Mouse (Mus musculus) MEL (cell line): ENCODE measurements around the gene Arhgap28. TPM values are rescaled to one million over a fixed set of nuclear protein-coding genes. Genes with fewer than 3 reads are reported as not detected.

Experiments
- DNase-seq: peaks from one replicate; pipeline ENCODE4 v3.0.0; 2011; ENCODE audit warnings: low read depth, low spot score
- H3K27ac ChIP-seq: 2 replicates; pipeline ENCODE4 v1.5.1; 2012; ENCODE audit warnings: low read depth, mild to moderate bottlenecking, control low read depth, low read length, moderate library complexity; ENCODE audit not compliant: control insufficient read depth
- H3K27me3 ChIP-seq, 2 experiments: fragments of 150-350 bp in 1 of 2; sonication (generic) in 1 of 2; 2 replicates each; pipeline ENCODE4 v1.6.1; 2012; ENCODE audit warnings: low read length in 2 of 2, mild to moderate bottlenecking in 2 of 2, improper control_type of control experiment in 1 of 2, moderate library complexity in 1 of 2; ENCODE audit not compliant: insufficient read depth in 2 of 2, control insufficient read depth in 1 of 2
- H3K36me3 ChIP-seq, 2 experiments: 2 replicates each; pipeline ENCODE4 v1.6.1; 2012 to 2014; ENCODE audit warnings: low read length in 2 of 2, improper control_type of control experiment in 1 of 2, inconsistent platforms in 1 of 2, mild to moderate bottlenecking in 1 of 2; ENCODE audit not compliant: insufficient read depth in 2 of 2, control insufficient read depth in 1 of 2
- H3K4me1 ChIP-seq, 2 experiments: fragments of 150-350 bp in 1 of 2; sonication (generic) in 1 of 2; 2 replicates each; pipeline ENCODE4 v1.6.1; 2012; ENCODE audit warnings: low read length in 2 of 2, improper control_type of control experiment in 1 of 2, mild to moderate bottlenecking in 1 of 2; ENCODE audit not compliant: insufficient read depth in 2 of 2, control insufficient read depth in 1 of 2
- H3K4me3 ChIP-seq, 2 experiments: fragments of 150-350 bp in 1 of 2; sonication (generic) in 1 of 2; 2 replicates each; pipeline ENCODE4 v1.5.1; 2012; ENCODE audit warnings: low read depth in 2 of 2, low read length in 2 of 2, mild to moderate bottlenecking in 2 of 2, moderate library complexity in 2 of 2, control low read depth in 1 of 2, improper control_type of control experiment in 1 of 2; ENCODE audit not compliant: control insufficient read depth in 1 of 2, insufficient read depth in 1 of 2
- H3K79me2 ChIP-seq: 2 replicates; pipeline ENCODE4 v1.6.1; 2012; ENCODE audit warnings: mild to moderate bottlenecking, low read length, moderate library complexity; ENCODE audit not compliant: control insufficient read depth, poor library complexity, insufficient read depth
- H3K9ac ChIP-seq: 2 replicates; pipeline ENCODE4 v1.6.1; 2012; ENCODE audit warnings: low read depth, mild to moderate bottlenecking, control low read depth, low read length, moderate library complexity; ENCODE audit not compliant: control insufficient read depth, poor library complexity, severe bottlenecking
- H3K9me3 ChIP-seq: fragments of 150-350 bp; sonication (generic); replicated peaks from 2 replicates; pipeline ENCODE4 v1.6.1; 2012; ENCODE audit warnings: mild to moderate bottlenecking, low read length, improper control_type of control experiment, moderate library complexity; ENCODE audit not compliant: insufficient read depth
- CHD1 ChIP-seq: IDR thresholded peaks from 2 replicates; pipeline ENCODE4 v1.6.1; 2012; ENCODE audit warnings: low read depth, mild to moderate bottlenecking, inconsistent platforms, low read length, improper control_type of control experiment
- ELF1 ChIP-seq: IDR thresholded peaks from 2 replicates; pipeline ENCODE4 v1.6.1; 2014; ENCODE audit warnings: low read depth, mild to moderate bottlenecking, inconsistent platforms, low read length, improper control_type of control experiment, moderate library complexity
- EP300 ChIP-seq, 2 experiments: IDR thresholded peaks; 2 replicates each; pipeline ENCODE4 v1.6.1; 2011; ENCODE audit warnings: improper control_type of control experiment in 2 of 2, low read length in 2 of 2, low read depth in 1 of 2, mild to moderate bottlenecking in 1 of 2
- GATA1 ChIP-seq: IDR thresholded peaks from 2 replicates; pipeline ENCODE4 v1.6.1; 2011; ENCODE audit warnings: low read depth, low read length, improper control_type of control experiment
- HCFC1 ChIP-seq: IDR thresholded peaks from 2 replicates; pipeline ENCODE4 v1.6.1; 2012; ENCODE audit warnings: low read depth, mild to moderate bottlenecking, inconsistent platforms, low read length, improper control_type of control experiment, moderate library complexity
- KAT2A ChIP-seq: conservative IDR thresholded peaks from 2 replicates; pipeline ENCODE4 v1.6.1; 2012; ENCODE audit warnings: low read depth, low read length, improper control_type of control experiment, inconsistent platforms
- MAX ChIP-seq: IDR thresholded peaks from 2 replicates; pipeline ENCODE4 v1.6.1; 2011; ENCODE audit warnings: low read length, improper control_type of control experiment
- MXI1 ChIP-seq: IDR thresholded peaks from 2 replicates; pipeline ENCODE4 v1.6.1; 2011; ENCODE audit warnings: mild to moderate bottlenecking, low read depth, low read length, improper control_type of control experiment
- MYB ChIP-seq: IDR thresholded peaks from 2 replicates; pipeline ENCODE4 v1.6.1; 2011; ENCODE audit warnings: mild to moderate bottlenecking, low read depth, low read length, improper control_type of control experiment
- MYC ChIP-seq: IDR thresholded peaks from 2 replicates; pipeline ENCODE4 v1.6.1; 2011; ENCODE audit warnings: low read depth, mild to moderate bottlenecking, low read length, improper control_type of control experiment, moderate library complexity
- NELFE ChIP-seq: IDR thresholded peaks from 2 replicates; pipeline ENCODE4 v1.6.1; 2011; ENCODE audit warnings: low read depth, low read length, improper control_type of control experiment
- POLR2A ChIP-seq, 2 experiments: IDR thresholded peaks; 2 replicates each; pipeline ENCODE4 v1.6.1; 2011 to 2012; ENCODE audit warnings: low read length in 2 of 2, mild to moderate bottlenecking in 2 of 2, control low read depth in 1 of 2, improper control_type of control experiment in 1 of 2, low read depth in 1 of 2, moderate library complexity in 1 of 2; ENCODE audit not compliant: control insufficient read depth in 1 of 2, insufficient read depth in 1 of 2, poor library complexity in 1 of 2
- RAD21 ChIP-seq: IDR thresholded peaks from 2 replicates; pipeline ENCODE4 v1.6.1; 2011; ENCODE audit warnings: mild to moderate bottlenecking, low read depth, low read length, improper control_type of control experiment
- RCOR1 ChIP-seq: IDR thresholded peaks from 2 replicates; pipeline ENCODE4 v1.6.1; 2012; ENCODE audit warnings: low read depth, mild to moderate bottlenecking, inconsistent platforms, low read length, improper control_type of control experiment
- SMC3 ChIP-seq: IDR thresholded peaks from 2 replicates; pipeline ENCODE4 v1.6.1; 2011; ENCODE audit warnings: low read depth, low read length, improper control_type of control experiment
- TBP ChIP-seq: IDR thresholded peaks from 2 replicates; pipeline ENCODE4 v1.8.0; 2011; ENCODE audit warnings: low read depth, low read length, improper control_type of control experiment
- USF2 ChIP-seq, 2 experiments: IDR thresholded peaks; 2 replicates each; pipeline ENCODE4 v1.6.1; 2011 to 2012; ENCODE audit warnings: improper control_type of control experiment in 2 of 2, low read length in 2 of 2, borderline replicate concordance in 1 of 2, inconsistent platforms in 1 of 2, low read depth in 1 of 2, mild to moderate bottlenecking in 1 of 2; ENCODE audit not compliant: insufficient read depth in 1 of 2
- ZC3H11A ChIP-seq: IDR thresholded peaks from 2 replicates; pipeline ENCODE4 v1.6.1; 2012; ENCODE audit warnings: low read depth, mild to moderate bottlenecking, inconsistent platforms, low read length, improper control_type of control experiment
- polyA plus RNA-seq, 2 experiments: library from polyadenylated mRNA; stranded (reverse) in 1 of 2; unstranded in 1 of 2; fragments of >175 nt in 1 of 2; fragments of >200 nt in 1 of 2; gene quantifications; 2 replicates each; pipeline versions ENCODE4 v1.2.1 to v1.2.4; 2012; ENCODE audit warnings: low replicate concordance in 2 of 2, low read depth in 1 of 2; ENCODE audit not compliant: insufficient read length in 2 of 2, insufficient read depth in 1 of 2, missing spikeins in 1 of 2
- total RNA-seq: library from RNA; depleted of rRNA; stranded (reverse); fragments of 300-350 nt; gene quantifications from 2 replicates; pipeline ENCODE4 v1.2.3, GENCODE M21; 2012

Arhgap28 gene
- total and polyA plus RNA-seq, 3 experiments, result not detected

DNA sequence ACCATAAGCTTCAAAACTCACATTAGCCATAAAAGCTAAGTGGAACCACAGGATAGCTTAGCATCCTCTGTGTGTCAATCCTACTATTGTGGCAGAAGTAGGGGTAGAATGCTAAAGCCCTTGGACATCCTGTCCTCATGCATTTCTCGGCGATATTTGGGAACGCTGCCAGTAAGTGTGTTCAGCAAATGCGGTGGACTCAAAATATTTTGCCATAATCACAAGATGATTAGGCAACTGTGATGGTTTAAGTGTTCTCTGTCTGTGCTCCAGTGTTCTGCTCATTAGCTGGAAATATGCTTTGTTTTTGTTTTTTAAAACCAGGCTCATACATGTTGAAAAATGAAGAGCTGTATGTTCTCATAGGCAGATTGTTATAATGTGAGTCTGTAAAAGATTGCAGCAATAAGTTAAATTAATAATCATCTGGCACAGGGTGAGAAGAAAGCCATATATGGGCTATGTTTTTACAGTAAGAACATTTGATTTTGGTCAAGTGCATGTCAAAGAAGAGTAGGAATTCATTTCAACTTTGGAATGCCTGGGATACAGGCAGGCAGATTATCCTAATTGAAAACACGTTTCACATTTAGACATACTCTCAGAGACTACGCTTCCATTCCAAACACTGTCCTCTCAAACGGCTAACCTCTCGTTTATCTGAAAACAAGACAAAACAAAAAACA is 41.9 kb upstream of the Arhgap28 start:
- no peak overlapping the region for H3K27ac ChIP-seq
- no peaks in the 10 kb centered on the region for H3K79me2 ChIP-seq
- no peaks in the 10 kb centered on the region for H3K36me3 ChIP-seq
- DNase-seq, result no peak
- no peaks in the 10 kb centered on the region for H3K27me3 ChIP-seq
- no peak overlapping the region for H3K9ac ChIP-seq
- no peak overlapping the region for H3K4me3 ChIP-seq
- H3K4me1 ChIP-seq, result no peaks in the 10 kb centered on the region
- no peaks in the 10 kb centered on the region for H3K9me3 ChIP-seq
- TF ChIP-seq USF2 (IDR thresholded peaks at IDR 0.05; ENCODE audit: borderline replicate concordance in 1 of 2, insufficient read depth in 1 of 2, low read depth in 1 of 2, low read length in 2 of 2), result no peak
- no peak for TF ChIP-seq MYC
- TF ChIP-seq RAD21, result no peak
- no peak for TF ChIP-seq HCFC1
- no peak for TF ChIP-seq ZC3H11A
- no peak for TF ChIP-seq MYB
- TF ChIP-seq CHD1, result no peak
- TF ChIP-seq KAT2A, result no peak
- TF ChIP-seq GATA1, result no peak
- TF ChIP-seq MAX, result no peak
- TF ChIP-seq SMC3, result no peak
- no peak for TF ChIP-seq NELFE
- TF ChIP-seq ELF1, result no peak
- no peak for TF ChIP-seq RCOR1

DNA sequence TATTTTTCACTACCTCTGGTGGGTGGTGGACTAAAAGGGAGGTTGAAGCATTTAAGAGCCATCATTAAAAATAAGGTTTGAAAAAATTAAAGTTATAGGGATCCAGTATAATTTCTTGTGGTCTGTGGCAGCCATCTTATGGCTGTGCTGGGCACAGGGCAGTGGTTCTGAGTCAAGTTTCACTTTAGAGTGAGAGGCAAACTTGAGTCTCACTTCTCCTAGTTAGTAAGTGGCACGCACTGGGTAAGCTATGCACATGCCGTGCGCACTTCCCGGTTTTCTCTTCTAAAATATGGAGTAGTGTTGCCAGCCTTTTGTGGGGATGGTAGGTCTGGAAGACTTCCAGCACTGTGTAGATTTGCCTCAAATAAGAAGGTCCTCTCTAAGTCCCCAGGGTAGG is 38.5 kb upstream of the Arhgap28 start:
- Histone ChIP-seq H3K9ac (no peak overlapping the region), H3K27ac (no peak overlapping the region), H3K79me2 (no peaks in the 10 kb centered on the region), H3K36me3 (no peaks in the 10 kb centered on the region), H3K27me3 (no peaks in the 10 kb centered on the region), H3K4me1 (no peaks in the 10 kb centered on the region), H3K9me3 (no peaks in the 10 kb centered on the region), H3K4me3 (no peak overlapping the region)
- DNase-seq, result no peak
- TF ChIP-seq NELFE (no peak), MXI1 (no peak), EP300 (IDR thresholded peaks at IDR 0.05; ENCODE audit: low read depth in 1 of 2, low read length in 2 of 2) (no peak), POLR2A (IDR thresholded peaks at IDR 0.05; ENCODE audit: control insufficient read depth in 1 of 2, insufficient read depth in 1 of 2, low read depth in 1 of 2, low read length in 2 of 2, poor library complexity in 1 of 2) (no peak), TBP (no peak)
